Mouse (Mus musculus): ENCODE results near the gene Gm28053. TPM values are rescaled to one million over a fixed set of nuclear protein-coding genes. Genes with fewer than 3 reads are reported as not detected.

Gene Gm28053
- polyA plus RNA-seq, 1 experiment from 2014 or later = 0.94 TPM

DNA sequence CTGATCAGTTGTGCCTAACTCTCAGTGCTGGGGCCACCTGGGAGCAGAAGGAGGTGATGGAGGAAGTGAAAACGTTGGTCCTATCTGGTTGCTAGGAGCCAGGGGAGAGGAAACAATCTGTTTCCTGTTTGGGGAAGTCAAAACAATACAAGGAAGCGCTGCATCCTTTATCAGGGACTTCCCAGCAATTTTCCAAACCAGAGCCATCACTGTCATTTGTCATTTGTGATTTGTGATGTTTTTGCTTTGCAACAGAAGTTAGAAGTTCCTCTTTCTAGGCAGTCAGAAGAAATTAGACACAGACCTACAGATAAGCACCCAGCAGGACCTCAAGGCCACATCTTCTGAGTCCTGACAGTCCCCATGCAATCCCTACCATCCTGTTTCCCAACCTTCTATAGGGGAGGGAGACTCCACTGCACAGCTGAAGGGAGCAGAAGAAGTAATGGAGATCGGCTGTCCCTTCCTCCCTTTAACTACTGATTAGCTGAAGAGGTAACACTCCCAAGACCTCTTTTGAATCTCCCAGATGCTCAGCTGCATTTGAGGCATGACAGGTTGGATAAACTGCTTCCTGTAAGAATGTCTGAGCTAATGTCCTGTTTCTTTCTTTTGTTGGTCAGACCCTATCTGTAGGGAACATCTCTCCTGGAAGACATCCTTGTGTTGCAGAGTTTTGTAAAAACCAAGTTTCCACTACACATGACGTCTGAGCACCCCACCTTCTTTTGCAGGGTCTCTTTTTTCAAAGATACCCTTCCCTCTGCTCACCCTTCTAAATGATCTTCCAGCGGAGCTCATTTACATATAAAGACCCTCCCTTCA is 17.9 kb upstream of the Gm28053 start:
- no peaks in the 10 kb centered on the region for H3K9me3 ChIP-seq (ENCODE audit: control insufficient read depth, low read length)
- no peaks in the 10 kb centered on the region for H3K4me1 ChIP-seq (replicated peaks; ENCODE audit: control insufficient read depth, insufficient read depth, low read length)
- no peak overlapping the region for H3K27ac ChIP-seq (ENCODE audit: low read depth, low read length)
- H3K9ac ChIP-seq (ENCODE audit: low read length) = no peak overlapping the region
- H3K4me3 ChIP-seq (ENCODE audit: low read depth, low read length) = no peak overlapping the region
- H3K4me2 ChIP-seq (ENCODE audit: low read depth, low read length, severe bottlenecking) = no peak overlapping the region
- no peaks in the 10 kb centered on the region for H3K27me3 ChIP-seq (ENCODE audit: control insufficient read depth, insufficient read depth, low read length)
- DNase-seq (ENCODE audit: low spot score) = no peak
- no peaks in the 10 kb centered on the region for H3K36me3 ChIP-seq (ENCODE audit: control insufficient read depth, insufficient read depth, low read length)
- ATAC-seq (replicated peaks; ENCODE audit: low FRiP score) = no peak
- 62% methylated on average over 5 of the region's 5 CpGs for WGBS

DNA sequence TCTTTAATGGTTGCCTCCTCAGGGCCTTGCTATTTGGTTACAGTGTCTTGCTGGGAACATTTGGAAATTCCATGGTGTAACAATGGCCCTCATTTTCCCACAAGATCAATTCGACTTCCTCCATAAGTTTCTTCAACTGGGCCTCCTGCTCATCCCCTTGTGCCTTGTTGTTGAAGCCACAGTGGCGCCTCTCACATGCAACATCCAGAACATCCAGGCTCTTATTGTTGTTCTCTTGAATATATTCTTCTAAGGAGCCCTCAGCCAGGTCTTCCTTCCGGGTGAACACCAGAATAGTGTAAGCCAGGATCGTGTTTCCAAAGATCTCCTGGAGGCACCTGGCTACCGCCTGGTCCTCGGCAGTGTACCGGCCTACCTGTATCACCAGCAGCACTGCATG is 16.3 kb upstream of the Gm28053 start:
- no peak for ATAC-seq (replicated peaks; ENCODE audit: low FRiP score)
- 90% methylated on average over 7 of the region's 7 CpGs for WGBS
- no peak overlapping the region for H3K4me3 ChIP-seq (ENCODE audit: low read depth, low read length)

DNA sequence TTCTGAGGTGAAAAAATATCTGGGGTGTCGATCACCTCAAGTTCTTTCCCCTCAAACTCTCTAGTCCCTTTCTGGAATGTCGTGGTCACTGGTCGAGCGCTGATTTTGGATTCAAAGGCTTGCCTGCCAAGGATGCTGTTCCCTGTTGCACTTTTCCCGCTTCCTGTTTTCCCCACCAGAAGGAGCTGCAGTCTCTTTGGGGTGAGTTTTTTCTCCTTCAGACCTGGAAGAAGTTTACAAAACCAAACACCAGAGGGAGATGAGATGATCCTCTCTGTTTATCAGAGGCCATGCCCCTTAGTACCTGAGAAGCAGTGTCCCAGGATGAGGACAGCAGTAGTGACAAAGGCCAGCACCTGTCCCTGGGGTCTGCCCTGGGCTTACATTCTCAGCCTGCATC is 15.8 kb upstream of the Gm28053 start:
- H3K9me3 ChIP-seq (ENCODE audit: control insufficient read depth, low read length) = no peaks in the 10 kb centered on the region
- no peaks in the 10 kb centered on the region for H3K4me1 ChIP-seq (replicated peaks; ENCODE audit: control insufficient read depth, insufficient read depth, low read length)
- no peak overlapping the region for H3K9ac ChIP-seq (ENCODE audit: low read length)
- no peak overlapping the region for H3K27ac ChIP-seq (ENCODE audit: low read depth, low read length)
- no peaks in the 10 kb centered on the region for H3K36me3 ChIP-seq (ENCODE audit: control insufficient read depth, insufficient read depth, low read length)
- WGBS = 73% methylated on average over 5 of the region's 5 CpGs
- no peaks in the 10 kb centered on the region for H3K27me3 ChIP-seq (ENCODE audit: control insufficient read depth, insufficient read depth, low read length)
- no peak overlapping the region for H3K4me2 ChIP-seq (ENCODE audit: low read depth, low read length, severe bottlenecking)
- H3K4me3 ChIP-seq (ENCODE audit: low read depth, low read length) = no peak overlapping the region
- ATAC-seq (replicated peaks; ENCODE audit: low FRiP score) (no peak), DNase-seq (ENCODE audit: low spot score) (no peak)

More for the DNA sequence above, 16.3 kb upstream of the Gm28053 start:
- no peak overlapping the region for H3K9ac ChIP-seq (ENCODE audit: low read length)
- no peak for DNase-seq (ENCODE audit: low spot score)
- H3K27me3 ChIP-seq (ENCODE audit: control insufficient read depth, insufficient read depth, low read length) = no peaks in the 10 kb centered on the region
- no peak overlapping the region for H3K27ac ChIP-seq (ENCODE audit: low read depth, low read length)
- H3K4me1 ChIP-seq (replicated peaks; ENCODE audit: control insufficient read depth, insufficient read depth, low read length) = no peaks in the 10 kb centered on the region
- H3K9me3 ChIP-seq (ENCODE audit: control insufficient read depth, low read length) = no peaks in the 10 kb centered on the region
- H3K36me3 ChIP-seq (ENCODE audit: control insufficient read depth, insufficient read depth, low read length) = no peaks in the 10 kb centered on the region
- no peak overlapping the region for H3K4me2 ChIP-seq (ENCODE audit: low read depth, low read length, severe bottlenecking)

GRCm38 (mm10) chr6:48704146-48704545 is 14.3 kb upstream of the Gm28053 start:
- no peak for DNase-seq (ENCODE audit: low spot score)
- H3K4me1 ChIP-seq (replicated peaks; ENCODE audit: control insufficient read depth, insufficient read depth, low read length) = no peaks in the 10 kb centered on the region

DNA sequence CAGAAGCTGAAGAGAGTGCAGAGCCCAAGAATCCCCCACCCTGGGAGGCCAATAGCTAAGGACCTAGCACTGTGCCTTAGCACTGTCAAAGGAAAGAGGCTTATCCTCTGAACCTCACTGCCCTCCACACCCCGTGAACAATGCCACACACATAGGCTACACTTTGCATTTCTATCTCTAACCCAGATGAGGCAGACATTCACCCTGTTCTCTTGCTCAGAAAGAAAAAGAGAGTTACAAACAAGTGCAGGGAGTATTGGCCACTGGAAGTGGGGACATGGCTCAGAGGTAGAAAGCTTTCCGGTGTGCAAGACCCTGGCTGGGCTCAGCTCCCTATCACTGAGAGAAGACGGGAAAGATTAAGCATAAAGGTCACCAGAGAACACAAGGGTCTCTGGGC is 12.3 kb upstream of the Gm28053 start:
- no peaks in the 10 kb centered on the region for H3K36me3 ChIP-seq (ENCODE audit: control insufficient read depth, insufficient read depth, low read length)
- H3K9me3 ChIP-seq (ENCODE audit: control insufficient read depth, low read length) = no peaks in the 10 kb centered on the region
- no peak overlapping the region for H3K27ac ChIP-seq (ENCODE audit: low read depth, low read length)
- H3K4me3 ChIP-seq (ENCODE audit: low read depth, low read length) = no peak overlapping the region
- H3K4me1 ChIP-seq (replicated peaks; ENCODE audit: control insufficient read depth, insufficient read depth, low read length) = no peaks in the 10 kb centered on the region
- 49% methylated on average over 3 of the region's 3 CpGs for WGBS
- DNase-seq (ENCODE audit: low spot score) (no peak), ATAC-seq (replicated peaks; ENCODE audit: low FRiP score) (no peak)
- H3K27me3 ChIP-seq (ENCODE audit: control insufficient read depth, insufficient read depth, low read length) = no peaks in the 10 kb centered on the region
- no peak overlapping the region for H3K4me2 ChIP-seq (ENCODE audit: low read depth, low read length, severe bottlenecking)
- H3K9ac ChIP-seq (ENCODE audit: low read length) = no peak overlapping the region

More at GRCm38 (mm10) chr6:48704146-48704545, 14.3 kb upstream of the Gm28053 start:
- H3K36me3 ChIP-seq (ENCODE audit: control insufficient read depth, insufficient read depth, low read length) = no peaks in the 10 kb centered on the region
- no peak overlapping the region for H3K4me2 ChIP-seq (ENCODE audit: low read depth, low read length, severe bottlenecking)
- H3K9ac ChIP-seq (ENCODE audit: low read length) = no peak overlapping the region
- H3K9me3 ChIP-seq (ENCODE audit: control insufficient read depth, low read length) = no peaks in the 10 kb centered on the region
- no peaks in the 10 kb centered on the region for H3K27me3 ChIP-seq (ENCODE audit: control insufficient read depth, insufficient read depth, low read length)
- H3K4me3 ChIP-seq (ENCODE audit: low read depth, low read length) = no peak overlapping the region
- H3K27ac ChIP-seq (ENCODE audit: low read depth, low read length) = no peak overlapping the region
- ATAC-seq (replicated peaks; ENCODE audit: low FRiP score) = no peak

- no peak overlapping the region for H3K27ac ChIP-seq (ENCODE audit: low read depth, low read length)
- H3K36me3 ChIP-seq (ENCODE audit: control insufficient read depth, insufficient read depth, low read length) = no peaks in the 10 kb centered on the region
- no peaks in the 10 kb centered on the region for H3K27me3 ChIP-seq (ENCODE audit: control insufficient read depth, insufficient read depth, low read length)
- no peaks in the 10 kb centered on the region for H3K4me1 ChIP-seq (replicated peaks; ENCODE audit: control insufficient read depth, insufficient read depth, low read length)
- DNase-seq (ENCODE audit: low spot score) = no peak
- WGBS = 85% methylated on average over 4 of the region's 4 CpGs
- ATAC-seq (replicated peaks; ENCODE audit: low FRiP score) = no peak
- no peak overlapping the region for H3K4me2 ChIP-seq (ENCODE audit: low read depth, low read length, severe bottlenecking)
- H3K4me3 ChIP-seq (ENCODE audit: low read depth, low read length) = no peak overlapping the region
- no peaks in the 10 kb centered on the region for H3K9me3 ChIP-seq (ENCODE audit: control insufficient read depth, low read length)
- H3K9ac ChIP-seq (ENCODE audit: low read length) = no peak overlapping the region
These were observed 1.9 kb downstream of the Gm28053 start for GRCm38 (mm10) chr6:48720326-48720725.

GRCm38 (mm10) chr6:48723468-48723867 is 5.1 kb downstream of the Gm28053 start:
- Histone ChIP-seq H3K4me2 (ENCODE audit: low read depth, low read length, severe bottlenecking) (no peak overlapping the region), H3K4me3 (ENCODE audit: low read depth, low read length) (no peak overlapping the region), H3K9me3 (ENCODE audit: control insufficient read depth, low read length) (no peaks in the 10 kb centered on the region), H3K27me3 (ENCODE audit: control insufficient read depth, insufficient read depth, low read length) (no peaks in the 10 kb centered on the region), H3K36me3 (ENCODE audit: control insufficient read depth, insufficient read depth, low read length) (no peaks in the 10 kb centered on the region), H3K4me1 (replicated peaks; ENCODE audit: control insufficient read depth, insufficient read depth, low read length) (no peaks in the 10 kb centered on the region), H3K27ac (ENCODE audit: low read depth, low read length) (no peak overlapping the region), H3K9ac (ENCODE audit: low read length) (no peak overlapping the region)
- ATAC-seq (replicated peaks; ENCODE audit: low FRiP score) (no peak), DNase-seq (ENCODE audit: low spot score) (no peak)
- 91% methylated on average over 8 of the region's 8 CpGs for WGBS

DNA sequence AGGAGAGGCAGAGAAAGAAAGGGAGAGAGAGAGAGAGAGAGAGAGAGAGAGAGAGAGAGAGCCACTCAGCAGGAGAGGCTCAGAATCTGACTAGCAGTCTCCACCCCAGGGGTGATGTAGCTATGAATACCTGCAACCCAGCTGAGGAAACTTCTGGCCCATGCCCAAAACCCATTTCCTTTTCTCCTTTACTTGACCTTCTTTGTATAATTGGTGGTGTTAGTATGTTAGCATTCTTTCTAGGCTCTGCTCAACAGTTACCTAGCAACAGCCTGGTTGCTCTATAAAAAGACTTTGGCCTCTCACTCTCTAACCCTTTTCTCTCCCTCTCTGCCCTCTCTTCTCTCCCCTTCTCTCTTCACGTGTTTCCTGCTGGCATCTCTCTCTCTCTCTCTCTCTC is 7.1 kb downstream of the Gm28053 start:
- H3K27me3 ChIP-seq (ENCODE audit: control insufficient read depth, insufficient read depth, low read length) = no peaks in the 10 kb centered on the region
- no peak overlapping the region for H3K4me3 ChIP-seq (ENCODE audit: low read depth, low read length)
- 0% methylated on average over 1 of the region's 1 CpGs for WGBS
- DNase-seq (ENCODE audit: low spot score) (no peak), ATAC-seq (replicated peaks; ENCODE audit: low FRiP score) (0 out of 2 replicates have a peak, but pooled peaks have one; percentile 18)
- H3K9ac ChIP-seq (ENCODE audit: low read length) = no peak overlapping the region
- H3K4me2 ChIP-seq (ENCODE audit: low read depth, low read length, severe bottlenecking) = no peak overlapping the region
- H3K36me3 ChIP-seq (ENCODE audit: control insufficient read depth, insufficient read depth, low read length) = no peaks in the 10 kb centered on the region
- no peaks in the 10 kb centered on the region for H3K9me3 ChIP-seq (ENCODE audit: control insufficient read depth, low read length)
- no peaks in the 10 kb centered on the region for H3K4me1 ChIP-seq (replicated peaks; ENCODE audit: control insufficient read depth, insufficient read depth, low read length)
- H3K27ac ChIP-seq (ENCODE audit: low read depth, low read length) = no peak overlapping the region

DNA sequence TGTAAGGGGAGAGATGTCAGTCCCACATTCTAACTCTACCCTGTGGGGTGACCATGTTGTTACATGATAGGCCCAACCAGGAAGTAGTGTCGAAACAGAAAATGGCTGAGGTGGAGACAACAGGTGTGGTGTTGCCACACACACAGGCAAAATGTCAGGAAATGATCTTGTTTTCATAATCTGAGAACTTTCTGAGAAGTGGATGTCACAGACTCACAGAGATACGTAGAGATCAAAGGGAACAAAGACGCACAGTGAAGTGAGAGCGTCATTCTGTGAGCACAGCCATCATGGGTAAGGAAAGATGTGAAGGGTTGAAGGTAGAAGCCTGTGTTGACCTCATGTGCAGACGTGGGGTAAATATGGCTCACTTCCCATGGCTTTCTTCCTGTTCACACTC is 9.4 kb downstream of the Gm28053 start:
- ATAC-seq (replicated peaks; ENCODE audit: low FRiP score) (no peak), DNase-seq (ENCODE audit: low spot score) (no peak)
- Histone ChIP-seq H3K9me3 (ENCODE audit: control insufficient read depth, low read length) (no peaks in the 10 kb centered on the region), H3K4me3 (ENCODE audit: low read depth, low read length) (no peak overlapping the region), H3K4me1 (replicated peaks; ENCODE audit: control insufficient read depth, insufficient read depth, low read length) (no peaks in the 10 kb centered on the region), H3K9ac (ENCODE audit: low read length) (no peak overlapping the region), H3K27me3 (ENCODE audit: control insufficient read depth, insufficient read depth, low read length) (no peaks in the 10 kb centered on the region), H3K4me2 (ENCODE audit: low read depth, low read length, severe bottlenecking) (no peak overlapping the region), H3K36me3 (ENCODE audit: control insufficient read depth, insufficient read depth, low read length) (no peaks in the 10 kb centered on the region), H3K27ac (ENCODE audit: low read depth, low read length) (no peak overlapping the region)
- 92% methylated on average over 5 of the region's 5 CpGs for WGBS
